ENCODE assay signal across 20 mouse cellular contexts in the genomic region with DNA sequence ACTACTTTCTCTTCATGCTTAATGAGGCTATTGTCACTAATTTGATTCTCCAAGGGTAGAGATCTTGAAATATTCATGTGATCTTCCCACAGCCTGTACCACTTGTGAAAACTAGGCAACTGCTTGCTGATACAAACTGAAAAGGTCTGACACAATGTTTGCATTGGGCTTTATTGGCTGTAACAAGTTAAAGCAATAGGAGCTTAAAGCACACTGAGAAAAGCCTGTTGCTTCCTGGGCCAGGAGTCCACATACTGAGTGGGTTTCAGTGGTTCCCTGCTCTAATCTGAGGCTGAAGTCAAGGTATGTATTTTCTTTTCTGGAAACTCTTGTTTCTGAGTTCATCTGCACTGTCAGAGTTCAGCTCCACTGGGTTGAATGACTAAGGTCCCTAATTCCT. TPM values are rescaled to one million over a fixed set of nuclear protein-coding genes. Genes with fewer than 3 reads are reported as not detected.
DNase-seq lines count a peak whose midpoint lies in the region; ATAC-seq and TF ChIP-seq lines count a peak whose summit lies in the region.
"Had no signal": no experiment of that assay in that cellular context is flagged by ENCODE, and none has a peak within 500 bp of the region (broad histone marks: within the 10 kb centered on the region; RNA-seq: fewer than 3 reads in every experiment).

No protein-coding gene starts in this region.

- H3K4me2 ChIP-seq in heart, embryonic 13.5 days, result no peak overlapping the region
- no peak overlapping the region for H3K4me2 ChIP-seq in liver, postnatal 0 days (ENCODE audit: low read depth, low read length)
- H3K4me2 ChIP-seq: embryonic facial prominence, embryonic 15.5 days; forebrain, embryonic 15.5 days; heart, embryonic 12.5 days; hindbrain, embryonic 12.5 days; midbrain, embryonic 11.5 days had no signal

- H3K4me1 ChIP-seq in heart, embryonic 13.5 days, result peaks cover 30% of the 10 kb centered on the region
- H3K4me1 ChIP-seq in liver, postnatal 0 days (ENCODE audit: insufficient read depth), result peaks cover 24% of the 10 kb centered on the region

- DNase-seq in heart, postnatal 10 days, result no peak
- DNase-seq in large intestine, adult 2 months (ENCODE audit: low read depth, low spot score), result peak; percentile 64
- no peak for DNase-seq in liver, postnatal 0 days
- DNase-seq in yolk sac, embryonic 10.5 days (ENCODE audit: low spot score), result peak; percentile 27
- DNase-seq in embryo, embryonic 11 days, result no peak
- no peak for DNase-seq in right cerebral cortex, postnatal 36 days (ENCODE audit: low spot score in 2 of 2)
- no peak for DNase-seq in kidney, adult 18-20 months
- DNase-seq: cerebellum, adult 2 months; cerebellum, postnatal 25 days; gastrocnemius, postnatal 14 days; lung, postnatal 14 days; thymus, postnatal 36 days had no signal

- intact Hi-C loops in heart, postnatal 10 days (cut with DNase I), result loop anchor here (5.0 kb wide), 1 partner anchor 101 kb away; the partner anchor contains the start of genes Plagl2 and Pofut1

- no peak overlapping the region for H3K4me3 ChIP-seq in heart, embryonic 13.5 days
- no peak overlapping the region for H3K4me3 ChIP-seq in liver, postnatal 0 days (ENCODE audit: low read depth, low read length)
- H3K4me3 ChIP-seq: embryonic facial prominence, embryonic 15.5 days; forebrain, embryonic 15.5 days; heart, embryonic 12.5 days; hindbrain, embryonic 12.5 days; limb, embryonic 10.5 days had no signal

- H3K27ac ChIP-seq in heart, embryonic 13.5 days (replicated peaks), result 0 out of 2 replicates have a peak overlapping the region, but pooled peaks have one; percentile 24
- H3K27ac ChIP-seq in liver, postnatal 0 days (ENCODE audit: low read depth), result peak overlapping the region; percentile 45
- H3K27ac ChIP-seq: embryonic facial prominence, embryonic 15.5 days; forebrain, embryonic 15.5 days; hindbrain, embryonic 12.5 days; kidney, postnatal 0 days; limb, embryonic 10.5 days had no signal

- no peak overlapping the region for H3K9ac ChIP-seq in heart, embryonic 13.5 days
- no peak overlapping the region for H3K9ac ChIP-seq in liver, postnatal 0 days (replicated peaks)
- H3K9ac ChIP-seq: embryonic facial prominence, embryonic 15.5 days; forebrain, embryonic 15.5 days; heart, embryonic 12.5 days; hindbrain, embryonic 12.5 days had no signal

- peaks cover 9% of the 10 kb centered on the region for H3K36me3 ChIP-seq in heart, embryonic 13.5 days
- H3K36me3 ChIP-seq in liver, postnatal 0 days (replicated peaks; ENCODE audit: insufficient read depth, low read length), result no peaks in the 10 kb centered on the region
- H3K36me3 ChIP-seq: forebrain, embryonic 15.5 days; hindbrain, embryonic 12.5 days had no signal

- TF ChIP-seq CTCF in liver, postnatal 0 days (IDR thresholded peaks at IDR 0.05; ENCODE audit: low read depth), result no peak

- no peak for TF ChIP-seq EP300 in liver, postnatal 0 days (IDR thresholded peaks at IDR 0.05; ENCODE audit: low read depth)

- no peak for ATAC-seq in heart, embryonic 13.5 days (ENCODE audit: extremely low read depth, insufficient number of reproducible peaks, low FRiP score, low TSS enrichment)
- no peak for ATAC-seq in liver, postnatal 0 days
- ATAC-seq: forebrain, embryonic 15.5 days had no signal

- H3K9me3 ChIP-seq in heart, embryonic 13.5 days, result no peaks in the 10 kb centered on the region
- no peaks in the 10 kb centered on the region for H3K9me3 ChIP-seq in liver, postnatal 0 days (ENCODE audit: low read length)
- H3K9me3 ChIP-seq: embryonic facial prominence, embryonic 15.5 days; forebrain, embryonic 15.5 days; heart, embryonic 12.5 days; hindbrain, embryonic 12.5 days; limb, embryonic 10.5 days had no signal

- H3K27me3 ChIP-seq in heart, embryonic 13.5 days (replicated peaks), result no peaks in the 10 kb centered on the region
- H3K27me3 ChIP-seq in liver, postnatal 0 days (ENCODE audit: insufficient read depth, low read length), result no peaks in the 10 kb centered on the region
- H3K27me3 ChIP-seq: embryonic facial prominence, embryonic 15.5 days; forebrain, embryonic 15.5 days; heart, embryonic 12.5 days; hindbrain, embryonic 12.5 days had no signal

RNA-seq across cellular contexts. Expression of gene Asxl1, which starts 2.4 kb away (rescaled TPM):
- 6.4 and 6.8 TPM in 2 replicates for polyA plus RNA-seq in heart, embryonic 13.5 days (2015; fragmentation: Nextera tagmentation; extraction: Ambion mirVana)
- total RNA-seq in heart, postnatal 10 days (2021), result 10 to 100 TPM; 27.5 to 30.3 TPM
- 8.0 and 10.3 TPM in 2 replicates for polyA plus RNA-seq in large intestine, adult 2 months (2012; rRNA removed)
- 5.1 and 5.7 TPM in 2 replicates for polyA plus RNA-seq in liver, postnatal 0 days (2015; fragmentation: Nextera tagmentation; extraction: Ambion mirVana)

RNA-seq across cellular contexts. Expression of gene Kif3b, which starts 52.0 kb away (rescaled TPM):
- 4.0 and 4.8 TPM in 2 replicates for polyA plus RNA-seq in heart, embryonic 13.5 days (2015; fragmentation: Nextera tagmentation; extraction: Ambion mirVana)
- total RNA-seq in heart, postnatal 10 days (2021), result 10 to 100 TPM; 11.3 to 12.9 TPM
- 7.1 and 9.3 TPM in 2 replicates for polyA plus RNA-seq in large intestine, adult 2 months (2012; rRNA removed)
- 1.3 and 1.7 TPM in 2 replicates for polyA plus RNA-seq in liver, postnatal 0 days (2015; fragmentation: Nextera tagmentation; extraction: Ambion mirVana)

Comparison
In these comparisons a context has a peak if more than half of its experiments do, and no peak if none do; other contexts are left out.
1. DNase-seq: peak in large intestine, adult 2 months (single experiment) and yolk sac, embryonic 10.5 days (single experiment); none in heart, postnatal 10 days (0 of 2), liver, postnatal 0 days (single experiment), embryo, embryonic 11 days (single experiment), right cerebral cortex, postnatal 36 days (0 of 2) and kidney, adult 18-20 months (single experiment).